Mouse (Mus musculus) neural tube, embryonic 12.5 days (tissue): ENCODE measurements around the gene Defb48. TPM values are rescaled to one million over a fixed set of nuclear protein-coding genes. Genes with fewer than 3 reads are reported as not detected.

Experiments used
- polyA plus RNA-seq: library from polyadenylated mRNA; unstranded; fragments of >200 nt; fragmentation: Nextera tagmentation; extraction: Ambion mirVana; gene quantifications from 2 replicates; pipeline ENCODE4 v1.2.1, GENCODE M21; 2016

Gene Defb48
- polyA plus RNA-seq, 1 experiment from 2014 or later, result not detected

Other genes starting within 250 kb of the Defb48 start
- gene Ints6, start 223.3 kb downstream of the Defb48 start, polyA plus RNA-seq, result 21.4 and 28.1 TPM in 2 replicates
- 12.5 and 13.0 TPM in 2 replicates for gene Wdfy2, start 146.8 kb downstream of the Defb48 start, polyA plus RNA-seq
- not detected in 2 replicates for gene Defb47, start 13.6 kb upstream of the Defb48 start, polyA plus RNA-seq
- not detected in 2 replicates for gene Defb43, start 27.3 kb upstream of the Defb48 start, polyA plus RNA-seq
- gene Defb42, start 62.5 kb upstream of the Defb48 start, polyA plus RNA-seq, result not detected in 2 replicates
- gene Defb30, start 65.5 kb upstream of the Defb48 start, polyA plus RNA-seq, result not detected in 2 replicates